Mouse (Mus musculus) inflammation-experienced regulatory T-cells, adult 6 months (primary cell): ENCODE data around the gene Lias. TPM values are rescaled to one million over a fixed set of nuclear protein-coding genes. Genes with fewer than 3 reads are reported as not detected.

Source experiments
- ATAC-seq: one replicate; pipeline ENCODE4 v1.8.0; 2017
- polyA plus RNA-seq, 3 experiments: library from polyadenylated mRNA; unstranded; fragments of 100-300 nt; shearing (Covaris generic); gene quantifications; one replicate each; pipeline ENCODE4 v1.2.1; 2017

Gene Lias
- polyA plus RNA-seq, 3 experiments from 2014 or later, result 33.8 to 46.6 (median 38.1) TPM

GRCm38 (mm10) chr5:65428321-65428720, 37.0 kb downstream of the Lias start:
- ATAC-seq, result no peak

DNA sequence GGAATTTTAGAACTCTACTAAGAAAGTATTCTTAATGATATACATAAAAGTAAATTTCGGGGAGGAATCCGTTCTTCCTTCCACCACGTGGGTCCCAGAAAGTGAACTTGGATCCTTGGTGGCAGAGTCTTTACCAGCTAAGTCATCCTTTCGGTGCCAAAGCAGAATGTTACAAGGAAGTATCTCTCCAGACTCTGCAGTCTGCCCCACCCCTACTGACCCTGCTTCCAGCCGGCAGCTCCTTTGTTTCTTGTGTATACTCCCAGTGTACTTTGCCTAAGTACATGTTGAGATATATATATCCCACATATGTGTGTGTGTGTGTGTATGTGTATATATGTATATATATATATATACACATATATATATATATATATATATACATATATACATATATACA, 38.1 kb downstream of the Lias start:
- no peak for ATAC-seq

- ATAC-seq, result no peak
Observed at GRCm38 (mm10) chr5:65434471-65435362, 43.4 kb downstream of the Lias start.

DNA sequence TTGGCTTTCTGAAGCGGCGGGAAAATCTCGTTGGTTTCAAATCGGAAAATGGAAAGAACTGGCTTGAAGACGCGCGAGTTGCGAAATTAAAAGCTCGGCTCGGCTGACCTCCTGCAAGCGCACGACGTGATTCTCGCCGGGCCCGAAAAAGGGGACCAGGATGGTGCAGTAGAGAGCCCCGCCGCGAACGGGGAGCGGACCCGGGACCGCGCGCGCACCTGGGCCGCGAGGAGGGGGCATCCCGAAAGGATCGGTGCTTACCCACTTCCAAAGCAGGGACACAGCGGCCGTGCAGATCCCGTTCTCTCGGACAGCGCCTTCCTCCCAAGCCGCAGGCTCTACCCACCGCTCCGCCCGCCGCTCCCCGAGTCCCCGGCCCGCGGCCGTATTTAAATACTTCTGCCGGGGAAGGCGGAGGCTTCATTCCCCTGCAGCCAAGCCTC, 44.1 kb downstream of the Lias start:
- no peak for ATAC-seq

DNA sequence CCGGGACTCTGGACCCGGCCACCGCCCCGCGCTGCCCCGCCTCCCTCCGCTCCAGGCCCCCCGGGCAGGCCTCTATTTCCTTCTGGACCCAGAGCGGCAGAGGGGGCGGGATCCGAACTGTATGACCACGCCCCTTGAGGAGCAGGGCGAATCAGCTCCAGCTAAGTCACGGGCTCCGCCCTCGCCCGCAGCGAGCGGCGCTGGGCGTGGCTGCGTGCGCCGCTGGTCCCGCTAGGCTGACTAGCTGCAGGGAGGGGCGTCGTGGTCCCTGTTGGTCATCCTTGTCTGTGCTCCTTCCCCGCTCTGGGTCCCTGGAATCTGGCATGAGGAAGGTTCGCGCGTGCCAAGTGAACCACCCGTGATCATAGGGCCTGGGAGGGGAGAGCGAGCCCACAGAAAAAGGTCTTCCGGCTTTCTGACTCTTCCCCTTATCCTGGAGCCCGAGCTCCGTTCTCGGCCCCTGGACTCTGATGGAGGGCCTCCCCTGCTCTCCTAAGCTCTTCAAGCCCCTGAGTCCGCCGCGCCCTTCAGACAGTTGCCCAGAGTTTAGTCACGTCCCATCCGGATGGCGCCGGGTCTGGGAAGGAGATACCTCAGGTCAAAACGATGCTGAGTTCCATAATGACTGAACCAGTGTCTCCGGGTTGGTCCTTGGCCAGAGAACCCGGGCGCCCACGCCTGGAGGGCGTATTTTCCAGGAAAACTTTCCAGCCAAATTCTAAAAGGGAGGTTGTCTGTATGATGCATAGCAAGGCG, 44.7 kb downstream of the Lias start, which contains the start of gene Ugdh:
Gene Ugdh, minus strand, starts transcription at position 144 of the 756 bp plus-strand sequence.
- peak; percentile 96 for ATAC-seq

GRCm38 (mm10) chr5:65438041-65438440, 46.7 kb downstream of the Lias start:
- ATAC-seq, result no peak

- no peak for ATAC-seq
Observed at GRCm38 (mm10) chr5:65444981-65445380, 53.7 kb downstream of the Lias start.

GRCm38 (mm10) chr5:65446756-65447155, 55.5 kb downstream of the Lias start:
- ATAC-seq, result no peak

- ATAC-seq, result no peak
Observed at GRCm38 (mm10) chr5:65447826-65448225, 56.5 kb downstream of the Lias start.

- ATAC-seq, result no peak
Observed at GRCm38 (mm10) chr5:65448941-65449340, 57.6 kb downstream of the Lias start.

- no peak for ATAC-seq
Observed at GRCm38 (mm10) chr5:65454771-65455170, 63.5 kb downstream of the Lias start.

DNA sequence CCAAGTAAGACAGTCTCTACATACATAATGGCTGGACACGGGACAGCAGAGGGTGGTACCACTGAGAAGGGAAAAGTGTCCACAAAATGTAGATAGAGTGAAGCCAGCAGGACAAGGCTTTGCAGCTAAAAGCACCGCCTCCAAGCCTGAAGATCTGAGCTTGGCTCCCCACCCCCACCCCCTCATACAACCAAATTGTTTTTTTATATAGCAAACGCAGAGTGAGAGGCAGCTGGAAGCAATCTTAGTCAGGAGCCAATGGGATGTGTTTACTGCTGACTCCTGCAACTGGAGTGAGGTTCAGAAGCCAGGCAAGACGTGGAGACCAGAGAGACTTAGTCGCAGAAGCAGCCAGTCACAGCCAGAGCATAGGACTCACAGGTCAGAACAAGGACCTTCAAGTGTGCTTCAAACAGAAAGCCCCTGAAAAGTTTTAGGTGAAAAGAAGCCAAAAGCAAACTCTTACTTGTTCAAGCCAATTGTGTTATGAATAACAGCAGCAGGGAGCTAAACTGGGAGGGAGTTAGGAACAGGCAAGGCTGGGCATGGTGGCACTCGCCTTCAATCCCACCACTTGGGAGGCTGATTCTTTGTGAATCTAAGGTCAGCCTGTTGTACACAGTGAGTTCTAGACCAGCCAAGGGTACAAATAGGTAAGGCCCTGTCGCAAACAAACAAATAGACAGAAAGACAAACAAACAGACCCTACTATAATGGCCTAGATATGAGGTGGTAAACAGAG, 66.0 kb downstream of the Lias start:
- no peak for ATAC-seq

- no peak for ATAC-seq
Observed at GRCm38 (mm10) chr5:65457846-65458245, 66.5 kb downstream of the Lias start.

GRCm38 (mm10) chr5:65459454-65459853, 68.2 kb downstream of the Lias start:
- ATAC-seq, result no peak

Other genes with a start within 250 kb of the Lias start
- gene Wdr19, start 191.8 kb upstream of the Lias start, polyA plus RNA-seq, result 1 to 10 TPM; 2.0 to 6.5 (median 3.3) TPM
- 10 to 100 TPM; 77.3 to 88.0 (median 80.4) TPM for gene Rfc1, start 55.8 kb upstream of the Lias start, polyA plus RNA-seq
- not detected for gene Klb, start 43.2 kb upstream of the Lias start, polyA plus RNA-seq
- gene Rpl9, start 53 bp upstream of the Lias start, polyA plus RNA-seq, result 1,000 to 10,000 TPM; 1,645 to 3,067 (median 2,326) TPM
- 10 to 100 TPM; 15.4 to 16.6 (median 15.8) TPM for gene Ugdh, start 44.5 kb downstream of the Lias start, polyA plus RNA-seq
- not detected for gene Gm43552, start 101.3 kb downstream of the Lias start, polyA plus RNA-seq
- gene Smim14, start 145.7 kb downstream of the Lias start, polyA plus RNA-seq, result 100 to 1,000 TPM in 2 of 3 experiments, 10 to 100 TPM in 1; 54.0 to 162 (median 147) TPM
- 100 to 1,000 TPM in 2 of 3 experiments, 10 to 100 TPM in 1; 97.7 to 133 (median 119) TPM for gene Ube2k, start 145.7 kb downstream of the Lias start, polyA plus RNA-seq